Mouse (Mus musculus): ENCODE data around the gene Olfr286. TPM values are rescaled to one million over a fixed set of nuclear protein-coding genes. Genes with fewer than 3 reads are reported as not detected.

Olfr286 gene
- total RNA-seq, 2 experiments from 2014 or later, result not detected

Other genes starting within 250 kb of the Olfr286 start
- not detected in 2 replicates for gene Col2a1, start 229.8 kb downstream of the Olfr286 start, total RNA-seq (2014; fragmentation: Nextera tagmentation)
- not detected in 2 replicates for gene Col2a1, start 229.8 kb downstream of the Olfr286 start, total RNA-seq (2017)
- 69.0 and 74.9 TPM in 2 replicates for gene Pfkm, start 141.9 kb downstream of the Olfr286 start, total RNA-seq (2014; fragmentation: Nextera tagmentation)
- 63.7 and 89.1 TPM in 2 replicates for gene Pfkm, start 141.9 kb downstream of the Olfr286 start, total RNA-seq (2017)
- 45.5 and 46.0 TPM in 2 replicates for gene Senp1, start 140.7 kb downstream of the Olfr286 start, total RNA-seq (2014; fragmentation: Nextera tagmentation)
- 35.2 and 39.0 TPM in 2 replicates for gene Senp1, start 140.7 kb downstream of the Olfr286 start, total RNA-seq (2017)
- 21.0 and 25.6 TPM in 2 replicates for gene Asb8, start 68.8 kb downstream of the Olfr286 start, total RNA-seq (2014; fragmentation: Nextera tagmentation)
- 14.8 and 16.4 TPM in 2 replicates for gene Asb8, start 68.8 kb downstream of the Olfr286 start, total RNA-seq (2017)
- not detected in 2 replicates for gene Ccdc184, start 67.3 kb downstream of the Olfr286 start, total RNA-seq (2014; fragmentation: Nextera tagmentation)
- gene Ccdc184, start 67.3 kb downstream of the Olfr286 start, total RNA-seq (2017), result not detected in 2 replicates
- gene Olfr288, start 38.9 kb downstream of the Olfr286 start, total RNA-seq (2014; fragmentation: Nextera tagmentation), result not detected in 2 replicates
- gene Olfr288, start 38.9 kb downstream of the Olfr286 start, total RNA-seq (2017), result not detected in 2 replicates
- not detected in 2 replicates for gene Gm44579, start 13.5 kb downstream of the Olfr286 start, total RNA-seq (2014; fragmentation: Nextera tagmentation)
- gene Gm44579, start 13.5 kb downstream of the Olfr286 start, total RNA-seq (2017), result not detected in 2 replicates
- gene Olfr287, start 13.4 kb downstream of the Olfr286 start, total RNA-seq (2014; fragmentation: Nextera tagmentation), result not detected in 2 replicates
- gene Olfr287, start 13.4 kb downstream of the Olfr286 start, total RNA-seq (2017), result not detected in 2 replicates
- not detected in 2 replicates for gene H1fnt, start 22.8 kb upstream of the Olfr286 start, total RNA-seq (2014; fragmentation: Nextera tagmentation)
- gene H1fnt, start 22.8 kb upstream of the Olfr286 start, total RNA-seq (2017), result not detected in 2 replicates
- gene Zfp641, start 61.7 kb upstream of the Olfr286 start, total RNA-seq (2014; fragmentation: Nextera tagmentation), result not detected in 2 replicates
- gene Zfp641, start 61.7 kb upstream of the Olfr286 start, total RNA-seq (2017), result not detected in 2 replicates
- not detected in 2 replicates for gene Olfr285, start 82.9 kb upstream of the Olfr286 start, total RNA-seq (2014; fragmentation: Nextera tagmentation)
- not detected in 2 replicates for gene Olfr285, start 82.9 kb upstream of the Olfr286 start, total RNA-seq (2017)
- gene Olfr284, start 106.5 kb upstream of the Olfr286 start, total RNA-seq (2014; fragmentation: Nextera tagmentation), result not detected in 2 replicates
- not detected in 2 replicates for gene Olfr284, start 106.5 kb upstream of the Olfr286 start, total RNA-seq (2017)
- not detected in 2 replicates for gene Olfr283, start 146.5 kb upstream of the Olfr286 start, total RNA-seq (2014; fragmentation: Nextera tagmentation)
- not detected in 2 replicates for gene Olfr283, start 146.5 kb upstream of the Olfr286 start, total RNA-seq (2017)
- gene Olfr282, start 196.8 kb upstream of the Olfr286 start, total RNA-seq (2014; fragmentation: Nextera tagmentation), result not detected in 2 replicates
- not detected in 2 replicates for gene Olfr282, start 196.8 kb upstream of the Olfr286 start, total RNA-seq (2017)
- not detected in 2 replicates for gene Olfr281, start 218.1 kb upstream of the Olfr286 start, total RNA-seq (2014; fragmentation: Nextera tagmentation)
- gene Olfr281, start 218.1 kb upstream of the Olfr286 start, total RNA-seq (2017), result not detected in 2 replicates
- gene OR5BS1P, start 235.4 kb upstream of the Olfr286 start, total RNA-seq (2014; fragmentation: Nextera tagmentation), result not detected in 2 replicates
- not detected in 2 replicates for gene OR5BS1P, start 235.4 kb upstream of the Olfr286 start, total RNA-seq (2017)
- not detected in 2 replicates for gene Lalba, start 248.3 kb upstream of the Olfr286 start, total RNA-seq (2014; fragmentation: Nextera tagmentation)
- gene Lalba, start 248.3 kb upstream of the Olfr286 start, total RNA-seq (2017), result not detected in 2 replicates

Data from megakaryocyte-erythroid progenitor cell, adult 5-6 weeks (primary cell).